Mouse (Mus musculus): Measurements from ENCODE around the gene Nutm1. TPM values are rescaled to one million over a fixed set of nuclear protein-coding genes. Genes with fewer than 3 reads are reported as not detected.

Gene Nutm1
- polyA plus RNA-seq, 1 experiment from 2014 or later, result not detected

GRCm38 (mm10) chr2:112254675-112255515 is 4.2 kb downstream of the Nutm1 start:
- no peaks in the 10 kb centered on the region for H3K4me1 ChIP-seq
- WGBS, result 73% methylated on average over 7 of the region's 7 CpGs
- H3K9me3 ChIP-seq (replicated peaks), result no peaks in the 10 kb centered on the region
- no peaks in the 10 kb centered on the region for H3K27me3 ChIP-seq (replicated peaks)
- no peaks in the 10 kb centered on the region for H3K36me3 ChIP-seq
- no peak for ATAC-seq (ENCODE audit: low FRiP score)
- no peak overlapping the region for H3K27ac ChIP-seq (replicated peaks)
- no peak overlapping the region for H3K4me2 ChIP-seq
- H3K4me3 ChIP-seq (replicated peaks), result no peak overlapping the region
- H3K9ac ChIP-seq (replicated peaks), result no peak overlapping the region

GRCm38 (mm10) chr2:112249780-112250453 is 9.2 kb downstream of the Nutm1 start:
- no peaks in the 10 kb centered on the region for H3K4me1 ChIP-seq
- no peak overlapping the region for H3K4me2 ChIP-seq
- no peak overlapping the region for H3K9ac ChIP-seq (replicated peaks)
- H3K4me3 ChIP-seq (replicated peaks), result no peak overlapping the region
- no peaks in the 10 kb centered on the region for H3K27me3 ChIP-seq (replicated peaks)
- no peak for ATAC-seq (ENCODE audit: low FRiP score)
- H3K27ac ChIP-seq (replicated peaks), result no peak overlapping the region
- peaks cover 27% of the 10 kb centered on the region for H3K36me3 ChIP-seq
- WGBS, result 91% methylated on average over 10 of the region's 10 CpGs
- H3K9me3 ChIP-seq (replicated peaks), result no peaks in the 10 kb centered on the region

GRCm38 (mm10) chr2:112247323-112247722 is 11.8 kb downstream of the Nutm1 start:
- H3K27ac ChIP-seq (replicated peaks), result no peak overlapping the region
- ATAC-seq (ENCODE audit: low FRiP score), result no peak
- WGBS, result 91% methylated on average over 10 of the region's 10 CpGs

GRCm38 (mm10) chr2:112246193-112246592 is 12.9 kb downstream of the Nutm1 start:
- WGBS, result 91% methylated on average over 6 of the region's 6 CpGs
- no peak overlapping the region for H3K27ac ChIP-seq (replicated peaks)
- H3K4me3 ChIP-seq (replicated peaks), result no peak overlapping the region
- peaks cover 55% of the 10 kb centered on the region for H3K36me3 ChIP-seq
- no peak overlapping the region for H3K9ac ChIP-seq (replicated peaks)
- no peak overlapping the region for H3K4me2 ChIP-seq
- ATAC-seq (ENCODE audit: low FRiP score), result no peak
- no peaks in the 10 kb centered on the region for H3K27me3 ChIP-seq (replicated peaks)
- no peaks in the 10 kb centered on the region for H3K9me3 ChIP-seq (replicated peaks)
- peaks cover 1% of the 10 kb centered on the region for H3K4me1 ChIP-seq

More at GRCm38 (mm10) chr2:112247323-112247722, 11.8 kb downstream of the Nutm1 start:
- Histone ChIP-seq H3K9me3 (replicated peaks) (no peaks in the 10 kb centered on the region), H3K4me2 (no peak overlapping the region), H3K36me3 (peaks cover 49% of the 10 kb centered on the region), H3K27me3 (replicated peaks) (no peaks in the 10 kb centered on the region), H3K4me1 (no peaks in the 10 kb centered on the region), H3K4me3 (replicated peaks) (no peak overlapping the region), H3K9ac (replicated peaks) (no peak overlapping the region)

GRCm38 (mm10) chr2:112245307-112245706 is 13.8 kb downstream of the Nutm1 start:
- Histone ChIP-seq H3K36me3 (peaks cover 55% of the 10 kb centered on the region), H3K9ac (replicated peaks) (no peak overlapping the region), H3K4me1 (peaks cover 10% of the 10 kb centered on the region), H3K9me3 (replicated peaks) (no peaks in the 10 kb centered on the region), H3K4me3 (replicated peaks) (no peak overlapping the region), H3K27me3 (replicated peaks) (no peaks in the 10 kb centered on the region), H3K27ac (replicated peaks) (no peak overlapping the region), H3K4me2 (no peak overlapping the region)
- WGBS, result 91% methylated on average over 5 of the region's 5 CpGs
- ATAC-seq (ENCODE audit: low FRiP score), result no peak

GRCm38 (mm10) chr2:112241787-112242186 is 17.3 kb downstream of the Nutm1 start:
- no peaks in the 10 kb centered on the region for H3K27me3 ChIP-seq (replicated peaks)
- H3K9me3 ChIP-seq (replicated peaks), result no peaks in the 10 kb centered on the region
- ATAC-seq (ENCODE audit: low FRiP score), result no peak
- 86% methylated on average over 14 of the region's 14 CpGs for WGBS
- H3K9ac ChIP-seq (replicated peaks), result no peak overlapping the region
- no peak overlapping the region for H3K27ac ChIP-seq (replicated peaks)
- no peak overlapping the region for H3K4me3 ChIP-seq (replicated peaks)
- no peak overlapping the region for H3K4me2 ChIP-seq
- peaks cover 16% of the 10 kb centered on the region for H3K4me1 ChIP-seq
- H3K36me3 ChIP-seq, result peaks cover 35% of the 10 kb centered on the region

- peak overlapping the region; percentile 96 for H3K9ac ChIP-seq (replicated peaks)
- WGBS, result under 1% methylated on average over 26 of the region's 28 CpGs
- H3K9me3 ChIP-seq (replicated peaks), result no peaks in the 10 kb centered on the region
- peak overlapping the region; percentile 99 for H3K27ac ChIP-seq (replicated peaks)
- H3K36me3 ChIP-seq, result peaks cover 28% of the 10 kb centered on the region
- no peaks in the 10 kb centered on the region for H3K27me3 ChIP-seq (replicated peaks)
- H3K4me1 ChIP-seq, result peaks cover 16% of the 10 kb centered on the region
- H3K4me2 ChIP-seq, result peak overlapping the region; percentile 88
- peak overlapping the region; percentile 92 for H3K4me3 ChIP-seq (replicated peaks)
- ATAC-seq (ENCODE audit: low FRiP score), result peak; percentile 76
Measured at GRCm38 (mm10) chr2:112239935-112240721, 19.0 kb downstream of the Nutm1 start.

GRCm38 (mm10) chr2:112239212-112239934 is 19.7 kb downstream of the Nutm1 start, which contains the start of gene Lpcat4:
Gene Lpcat4, plus strand, starts transcription at chr2:112239468.
- under 1% methylated on average over 71 of the region's 94 CpGs for WGBS
- peak; percentile 92 for ATAC-seq (ENCODE audit: low FRiP score)

GRCm38 (mm10) chr2:112238006-112238405 is 21.1 kb downstream of the Nutm1 start:
- 21% methylated on average over 4 of the region's 4 CpGs for WGBS
- peaks cover 16% of the 10 kb centered on the region for H3K4me1 ChIP-seq
- no peak overlapping the region for H3K4me2 ChIP-seq
- no peaks in the 10 kb centered on the region for H3K27me3 ChIP-seq (replicated peaks)
- no peak overlapping the region for H3K27ac ChIP-seq (replicated peaks)
- no peak for ATAC-seq (ENCODE audit: low FRiP score)
- H3K9me3 ChIP-seq (replicated peaks), result no peaks in the 10 kb centered on the region
- no peak overlapping the region for H3K9ac ChIP-seq (replicated peaks)
- peaks cover 12% of the 10 kb centered on the region; the same call in 1 of the 2 replicates for H3K36me3 ChIP-seq
- H3K4me3 ChIP-seq (replicated peaks), result no peak overlapping the region

More at GRCm38 (mm10) chr2:112239212-112239934, 19.7 kb downstream of the Nutm1 start, which contains the start of gene Lpcat4:
- Histone ChIP-seq H3K27ac (replicated peaks) (peak within 1 kb of the TSS; percentile 99), H3K9ac (replicated peaks) (peak within 1 kb of the TSS; percentile 96), H3K9me3 (replicated peaks) (no peaks in the 10 kb centered on the region), H3K4me1 (peaks cover 16% of the 10 kb centered on the region), H3K4me2 (peak within 1 kb of the TSS; percentile 88), H3K36me3 (peaks cover 22% of the 10 kb centered on the region), H3K27me3 (replicated peaks) (no peaks in the 10 kb centered on the region), H3K4me3 (replicated peaks) (peak within 1 kb of the TSS; percentile 92)

- Histone ChIP-seq H3K9me3 (replicated peaks) (no peaks in the 10 kb centered on the region), H3K27me3 (replicated peaks) (no peaks in the 10 kb centered on the region), H3K4me3 (replicated peaks) (no peak overlapping the region), H3K4me2 (no peak overlapping the region), H3K4me1 (peaks cover 16% of the 10 kb centered on the region), H3K36me3 (no peaks in the 10 kb centered on the region), H3K27ac (replicated peaks) (no peak overlapping the region), H3K9ac (replicated peaks) (no peak overlapping the region)
- WGBS, result 77% methylated on average over 2 of the region's 2 CpGs
- no peak for ATAC-seq (ENCODE audit: low FRiP score)
Measured at GRCm38 (mm10) chr2:112236620-112237019, 22.5 kb downstream of the Nutm1 start.

GRCm38 (mm10) chr2:112232623-112233022 is 26.5 kb downstream of the Nutm1 start:
- H3K4me1 ChIP-seq, result no peaks in the 10 kb centered on the region
- no peaks in the 10 kb centered on the region for H3K27me3 ChIP-seq (replicated peaks)
- no peak for ATAC-seq (ENCODE audit: low FRiP score)
- no peak overlapping the region for H3K27ac ChIP-seq (replicated peaks)
- no peak overlapping the region for H3K9ac ChIP-seq (replicated peaks)
- H3K4me2 ChIP-seq, result no peak overlapping the region
- H3K36me3 ChIP-seq, result no peaks in the 10 kb centered on the region
- no peaks in the 10 kb centered on the region for H3K9me3 ChIP-seq (replicated peaks)
- 70% methylated on average over 1 of the region's 1 CpGs for WGBS
- H3K4me3 ChIP-seq (replicated peaks), result no peak overlapping the region

Measured in neural tube, embryonic 15.5 days (tissue).